Mouse (Mus musculus) MEL (cell line): ENCODE results near the gene Mea1. TPM values are rescaled to one million over a fixed set of nuclear protein-coding genes. Genes with fewer than 3 reads are reported as not detected.

Experiments used
- DNase-seq: peaks from one replicate; pipeline ENCODE4 v3.0.0; 2011; ENCODE audit warnings: low read depth, low spot score
- H3K27ac ChIP-seq: 2 replicates; pipeline ENCODE4 v1.5.1; 2012; ENCODE audit warnings: low read depth, mild to moderate bottlenecking, control low read depth, low read length, moderate library complexity; ENCODE audit not compliant: control insufficient read depth
- H3K27me3 ChIP-seq, 2 experiments: fragments of 150-350 bp in 1 of 2; sonication (generic) in 1 of 2; 2 replicates each; pipeline ENCODE4 v1.6.1; 2012; ENCODE audit warnings: low read length in 2 of 2, mild to moderate bottlenecking in 2 of 2, improper control_type of control experiment in 1 of 2, moderate library complexity in 1 of 2; ENCODE audit not compliant: insufficient read depth in 2 of 2, control insufficient read depth in 1 of 2
- H3K36me3 ChIP-seq, 2 experiments: 2 replicates each; pipeline ENCODE4 v1.6.1; 2012 to 2014; ENCODE audit warnings: low read length in 2 of 2, improper control_type of control experiment in 1 of 2, inconsistent platforms in 1 of 2, mild to moderate bottlenecking in 1 of 2; ENCODE audit not compliant: insufficient read depth in 2 of 2, control insufficient read depth in 1 of 2
- H3K4me1 ChIP-seq, 2 experiments: fragments of 150-350 bp in 1 of 2; sonication (generic) in 1 of 2; 2 replicates each; pipeline ENCODE4 v1.6.1; 2012; ENCODE audit warnings: low read length in 2 of 2, improper control_type of control experiment in 1 of 2, mild to moderate bottlenecking in 1 of 2; ENCODE audit not compliant: insufficient read depth in 2 of 2, control insufficient read depth in 1 of 2
- H3K4me3 ChIP-seq, 2 experiments: fragments of 150-350 bp in 1 of 2; sonication (generic) in 1 of 2; 2 replicates each; pipeline ENCODE4 v1.5.1; 2012; ENCODE audit warnings: low read depth in 2 of 2, low read length in 2 of 2, mild to moderate bottlenecking in 2 of 2, moderate library complexity in 2 of 2, control low read depth in 1 of 2, improper control_type of control experiment in 1 of 2; ENCODE audit not compliant: control insufficient read depth in 1 of 2, insufficient read depth in 1 of 2
- H3K79me2 ChIP-seq: 2 replicates; pipeline ENCODE4 v1.6.1; 2012; ENCODE audit warnings: mild to moderate bottlenecking, low read length, moderate library complexity; ENCODE audit not compliant: control insufficient read depth, poor library complexity, insufficient read depth
- H3K9ac ChIP-seq: 2 replicates; pipeline ENCODE4 v1.6.1; 2012; ENCODE audit warnings: low read depth, mild to moderate bottlenecking, control low read depth, low read length, moderate library complexity; ENCODE audit not compliant: control insufficient read depth, poor library complexity, severe bottlenecking
- H3K9me3 ChIP-seq: fragments of 150-350 bp; sonication (generic); replicated peaks from 2 replicates; pipeline ENCODE4 v1.6.1; 2012; ENCODE audit warnings: mild to moderate bottlenecking, low read length, improper control_type of control experiment, moderate library complexity; ENCODE audit not compliant: insufficient read depth
- CHD2 ChIP-seq: IDR thresholded peaks from 2 replicates; pipeline ENCODE4 v1.6.1; 2011; ENCODE audit warnings: low read length, improper control_type of control experiment
- E2F4 ChIP-seq: IDR thresholded peaks from 2 replicates; pipeline ENCODE4 v1.6.1; 2011; ENCODE audit warnings: low read depth, low read length, improper control_type of control experiment, borderline replicate concordance
- ELF1 ChIP-seq: IDR thresholded peaks from 2 replicates; pipeline ENCODE4 v1.6.1; 2014; ENCODE audit warnings: low read depth, mild to moderate bottlenecking, inconsistent platforms, low read length, improper control_type of control experiment, moderate library complexity
- EP300 ChIP-seq, 2 experiments: IDR thresholded peaks; 2 replicates each; pipeline ENCODE4 v1.6.1; 2011; ENCODE audit warnings: improper control_type of control experiment in 2 of 2, low read length in 2 of 2, low read depth in 1 of 2, mild to moderate bottlenecking in 1 of 2
- MAFK ChIP-seq: IDR thresholded peaks from 2 replicates; pipeline ENCODE4 v1.6.1; 2011; ENCODE audit warnings: low read depth, mild to moderate bottlenecking, low read length, improper control_type of control experiment, borderline replicate concordance
- MAZ ChIP-seq: IDR thresholded peaks from 2 replicates; pipeline ENCODE4 v1.6.1; 2012; ENCODE audit warnings: low read depth, mild to moderate bottlenecking, inconsistent platforms, low read length, improper control_type of control experiment
- NELFE ChIP-seq: IDR thresholded peaks from 2 replicates; pipeline ENCODE4 v1.6.1; 2011; ENCODE audit warnings: low read depth, low read length, improper control_type of control experiment
- POLR2A ChIP-seq, 2 experiments: IDR thresholded peaks; 2 replicates each; pipeline ENCODE4 v1.6.1; 2011 to 2012; ENCODE audit warnings: low read length in 2 of 2, mild to moderate bottlenecking in 2 of 2, control low read depth in 1 of 2, improper control_type of control experiment in 1 of 2, low read depth in 1 of 2, moderate library complexity in 1 of 2; ENCODE audit not compliant: control insufficient read depth in 1 of 2, insufficient read depth in 1 of 2, poor library complexity in 1 of 2
- POLR2AphosphoS2 ChIP-seq: IDR thresholded peaks from 2 replicates; pipeline ENCODE4 v1.6.1; 2011; ENCODE audit warnings: low read length, improper control_type of control experiment
- SIN3A ChIP-seq: IDR thresholded peaks from 2 replicates; pipeline ENCODE4 v1.6.1; 2012; ENCODE audit warnings: low read length, improper control_type of control experiment, inconsistent platforms
- TBP ChIP-seq: IDR thresholded peaks from 2 replicates; pipeline ENCODE4 v1.8.0; 2011; ENCODE audit warnings: low read depth, low read length, improper control_type of control experiment
- TCF12 ChIP-seq: IDR thresholded peaks from 2 replicates; pipeline ENCODE4 v1.6.1; 2014; ENCODE audit warnings: low read depth, mild to moderate bottlenecking, inconsistent platforms, low read length, improper control_type of control experiment, moderate library complexity
- UBTF ChIP-seq: IDR thresholded peaks from 2 replicates; pipeline ENCODE4 v1.6.1; 2012; ENCODE audit warnings: low read depth, mild to moderate bottlenecking, inconsistent platforms, low read length, improper control_type of control experiment, moderate library complexity, borderline replicate concordance; ENCODE audit not compliant: insufficient read depth
- USF1 ChIP-seq: IDR thresholded peaks from 2 replicates; pipeline ENCODE4 v1.6.1; 2014; ENCODE audit warnings: low read depth, mild to moderate bottlenecking, inconsistent platforms, low read length, improper control_type of control experiment, moderate library complexity
- USF2 ChIP-seq, 2 experiments: IDR thresholded peaks; 2 replicates each; pipeline ENCODE4 v1.6.1; 2011 to 2012; ENCODE audit warnings: improper control_type of control experiment in 2 of 2, low read length in 2 of 2, borderline replicate concordance in 1 of 2, inconsistent platforms in 1 of 2, low read depth in 1 of 2, mild to moderate bottlenecking in 1 of 2; ENCODE audit not compliant: insufficient read depth in 1 of 2
- ZMIZ1 ChIP-seq: IDR thresholded peaks from 2 replicates; pipeline ENCODE4 v1.6.1; 2012; ENCODE audit warnings: low read depth, mild to moderate bottlenecking, inconsistent platforms, low read length, improper control_type of control experiment, moderate library complexity
- ZNF384 ChIP-seq: IDR thresholded peaks from 2 replicates; pipeline ENCODE4 v1.6.1; 2012; ENCODE audit warnings: low read depth, mild to moderate bottlenecking, inconsistent platforms, low read length, improper control_type of control experiment
- polyA plus RNA-seq, 2 experiments: library from polyadenylated mRNA; stranded (reverse) in 1 of 2; unstranded in 1 of 2; fragments of >175 nt in 1 of 2; fragments of >200 nt in 1 of 2; gene quantifications; 2 replicates each; pipeline versions ENCODE4 v1.2.1 to v1.2.4; 2012; ENCODE audit warnings: low replicate concordance in 2 of 2, low read depth in 1 of 2; ENCODE audit not compliant: insufficient read length in 2 of 2, insufficient read depth in 1 of 2, missing spikeins in 1 of 2
- total RNA-seq: library from RNA; depleted of rRNA; stranded (reverse); fragments of 300-350 nt; gene quantifications from 2 replicates; pipeline ENCODE4 v1.2.3, GENCODE M21; 2012; rRNA removed

The Mea1 gene
- total and polyA plus RNA-seq, 3 experiments: 84.0 to 124 TPM; not detected in 1

DNA sequence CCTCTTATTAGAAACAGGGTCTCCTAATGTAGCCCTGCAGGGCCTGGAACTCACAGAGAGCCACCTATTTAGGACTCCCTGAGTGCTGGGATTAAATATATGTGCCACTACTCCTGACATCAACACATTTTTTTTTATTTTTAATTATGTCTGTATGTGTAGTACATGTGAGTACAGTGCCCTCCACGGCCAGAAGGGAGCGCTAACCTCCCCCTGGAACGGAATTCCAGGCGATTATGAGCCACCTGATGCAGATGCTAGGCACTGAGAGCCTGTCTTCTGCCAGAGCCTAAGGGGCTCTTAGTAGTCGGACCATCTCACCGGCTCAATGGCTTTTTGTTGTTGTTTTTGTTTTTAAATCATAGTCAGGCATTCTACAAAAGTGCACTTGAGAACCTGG lies 49.4 kb downstream of the Mea1 start (continued):
- no peak for TF ChIP-seq EP300 (IDR thresholded peaks at IDR 0.05; ENCODE audit: low read depth in 1 of 2, low read length in 2 of 2)
- no peak for TF ChIP-seq USF1
- TF ChIP-seq NELFE: no peak
- no peak for TF ChIP-seq UBTF
- TF ChIP-seq MAZ: no peak

- Histone ChIP-seq H3K4me3 (no peak overlapping the region), H3K27me3 (no peaks in the 10 kb centered on the region), H3K9me3 (no peaks in the 10 kb centered on the region), H3K36me3 (no peaks in the 10 kb centered on the region), H3K27ac (no peak overlapping the region), H3K79me2 (no peaks in the 10 kb centered on the region), H3K9ac (no peak overlapping the region), H3K4me1 (no peaks in the 10 kb centered on the region)
- TF ChIP-seq UBTF (no peak), E2F4 (no peak), USF1 (no peak), ELF1 (no peak), POLR2A (IDR thresholded peaks at IDR 0.05; ENCODE audit: control insufficient read depth in 1 of 2, insufficient read depth in 1 of 2, low read depth in 1 of 2, low read length in 2 of 2, poor library complexity in 1 of 2) (no peak), ZMIZ1 (no peak), MAFK (no peak), USF2 (IDR thresholded peaks at IDR 0.05; ENCODE audit: borderline replicate concordance in 1 of 2, insufficient read depth in 1 of 2, low read depth in 1 of 2, low read length in 2 of 2) (no peak)
- DNase-seq: no peak
Measured at GRCm38 (mm10) chr17:46728496-46728895, 49.9 kb downstream of the Mea1 start.

DNA sequence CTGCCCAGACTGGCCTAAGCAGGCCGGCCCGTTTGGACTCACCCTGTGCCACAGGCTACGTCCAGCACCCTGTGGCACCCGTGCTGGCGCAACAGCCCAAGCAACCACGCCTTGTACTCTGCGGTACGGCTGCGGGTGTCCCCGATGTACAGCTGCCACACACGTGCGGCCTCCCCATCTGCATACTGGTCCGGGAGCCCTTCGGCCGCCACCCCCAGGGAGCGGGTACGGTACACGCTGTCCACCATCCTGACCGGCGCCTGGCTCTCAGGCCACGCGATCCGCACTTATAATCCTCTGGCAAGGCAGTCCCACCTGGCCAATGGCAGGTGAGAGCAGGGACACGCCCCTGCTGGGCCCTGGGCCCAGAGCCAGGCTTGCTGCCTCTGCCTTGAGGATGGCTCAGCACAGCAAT lies 50.3 kb downstream of the Mea1 start, which contains the start of gene Gnmt:
TSS of gene Gnmt (minus strand) at position 265 of the 415 bp plus-strand sequence.
- Histone ChIP-seq H3K27ac (no peak within 1 kb of the TSS), H3K79me2 (no peaks in the 10 kb centered on the region), H3K27me3 (no peaks in the 10 kb centered on the region), H3K36me3 (no peaks in the 10 kb centered on the region), H3K4me1 (no peaks in the 10 kb centered on the region), H3K9ac (no peak within 1 kb of the TSS), H3K4me3 (no peak within 1 kb of the TSS), H3K9me3 (no peaks in the 10 kb centered on the region)
- DNase-seq: no peak
- no peak for TF ChIP-seq ZNF384
- 0 out of 4 replicates have a peak, but pooled peaks of 1 of the 2 experiments have one; percentile 23 for TF ChIP-seq POLR2A (IDR thresholded peaks at IDR 0.05; ENCODE audit: control insufficient read depth in 1 of 2, insufficient read depth in 1 of 2, low read depth in 1 of 2, low read length in 2 of 2, poor library complexity in 1 of 2)
- no peak for TF ChIP-seq POLR2AphosphoS2
- no peak for TF ChIP-seq TBP
- no peak for TF ChIP-seq SIN3A
- TF ChIP-seq MAZ: no peak
- TF ChIP-seq CHD2: no peak
- no peak for TF ChIP-seq TCF12

Other genes with a start within 250 kb of the Mea1 start
- gene Crip3, start 249.9 kb upstream of the Mea1 start, total RNA-seq: not detected in 2 replicates
- gene Crip3, start 249.9 kb upstream of the Mea1 start, polyA plus RNA-seq: not detected
- not detected in 2 replicates for gene Slc22a7, start 240.3 kb upstream of the Mea1 start, total RNA-seq
- gene Slc22a7, start 240.3 kb upstream of the Mea1 start, polyA plus RNA-seq: not detected
- gene Ttbk1, start 191.1 kb upstream of the Mea1 start, total RNA-seq: not detected in 2 replicates
- under 1 TPM in 1 of 2 experiments, not detected in 1; 0.08 TPM for gene Ttbk1, start 191.1 kb upstream of the Mea1 start, polyA plus RNA-seq
- 37.2 and 40.8 TPM in 2 replicates for gene Dnph1, start 182.1 kb upstream of the Mea1 start, total RNA-seq
- gene Dnph1, start 182.1 kb upstream of the Mea1 start, polyA plus RNA-seq: 10 to 100 TPM in 1 of 2 experiments, not detected in 1; 86.5 TPM
- gene Cul9, start 132.4 kb upstream of the Mea1 start, total RNA-seq: 3.6 TPM in 2 replicates
- 10 to 100 TPM in 1 of 2 experiments, not detected in 1; 10.7 TPM for gene Cul9, start 132.4 kb upstream of the Mea1 start, polyA plus RNA-seq
- 38.9 and 43.9 TPM in 2 replicates for gene Srf, start 122.6 kb upstream of the Mea1 start, total RNA-seq
- 100 to 1,000 TPM in 1 of 2 experiments, not detected in 1; 114 TPM for gene Srf, start 122.6 kb upstream of the Mea1 start, polyA plus RNA-seq
- gene Ptk7, start 49.3 kb upstream of the Mea1 start, total RNA-seq: 0.04 and 0.39 TPM in 2 replicates
- under 1 TPM in 1 of 2 experiments, not detected in 1; 0.10 TPM for gene Ptk7, start 49.3 kb upstream of the Mea1 start, polyA plus RNA-seq
- gene Klc4, start 32.8 kb upstream of the Mea1 start, total RNA-seq: 4.6 and 5.4 TPM in 2 replicates
- gene Klc4, start 32.8 kb upstream of the Mea1 start, polyA plus RNA-seq: 1 to 10 TPM in 1 of 2 experiments, not detected in 1; 9.5 TPM
- gene Mrpl2, start 32.6 kb upstream of the Mea1 start, total RNA-seq: 224 and 237 TPM in 2 replicates
- gene Mrpl2, start 32.6 kb upstream of the Mea1 start, polyA plus RNA-seq: 100 to 1,000 TPM in 1 of 2 experiments, not detected in 1; 207 TPM
- 32.6 and 35.1 TPM in 2 replicates for gene Cul7, start 28.5 kb upstream of the Mea1 start, total RNA-seq
- gene Cul7, start 28.5 kb upstream of the Mea1 start, polyA plus RNA-seq: 10 to 100 TPM; 35.8 to 45.8 TPM
- 43.6 and 55.3 TPM in 2 replicates for gene Rrp36, start 4.4 kb upstream of the Mea1 start, total RNA-seq
- 10 to 100 TPM in 1 of 2 experiments, not detected in 1; 51.2 TPM for gene Rrp36, start 4.4 kb upstream of the Mea1 start, polyA plus RNA-seq
- gene Klhdc3, start 2.1 kb downstream of the Mea1 start, total RNA-seq: 93.6 and 95.0 TPM in 2 replicates
- gene Klhdc3, start 2.1 kb downstream of the Mea1 start, polyA plus RNA-seq: 100 to 1,000 TPM in 1 of 2 experiments, not detected in 1; 203 TPM
- gene Ppp2r5d, start 26.3 kb downstream of the Mea1 start, total RNA-seq: 45.1 and 47.6 TPM in 2 replicates
- 10 to 100 TPM; 80.4 to 82.9 TPM for gene Ppp2r5d, start 26.3 kb downstream of the Mea1 start, polyA plus RNA-seq
- gene Pex6, start 32.7 kb downstream of the Mea1 start, total RNA-seq: 17.7 and 23.0 TPM in 2 replicates
- 10 to 100 TPM in 1 of 2 experiments, not detected in 1; 31.2 TPM for gene Pex6, start 32.7 kb downstream of the Mea1 start, polyA plus RNA-seq
- 0.23 and 0.62 TPM in 2 replicates for gene Gnmt, start 50.4 kb downstream of the Mea1 start, total RNA-seq
- 1 to 10 TPM in 1 of 2 experiments, not detected in 1; 1.6 TPM for gene Gnmt, start 50.4 kb downstream of the Mea1 start, polyA plus RNA-seq
- 48.7 and 61.4 TPM in 2 replicates for gene Cnpy3, start 73.4 kb downstream of the Mea1 start, total RNA-seq
- 10 to 100 TPM in 1 of 2 experiments, not detected in 1; 90.2 TPM for gene Cnpy3, start 73.4 kb downstream of the Mea1 start, polyA plus RNA-seq
- 1.7 and 2.0 TPM in 2 replicates for gene Ptcra, start 84.9 kb downstream of the Mea1 start, total RNA-seq
- 1 to 10 TPM in 1 of 2 experiments, not detected in 1; 1.8 TPM for gene Ptcra, start 84.9 kb downstream of the Mea1 start, polyA plus RNA-seq
- gene 2310039H08Rik, start 93.8 kb downstream of the Mea1 start, total RNA-seq: 41.3 and 42.2 TPM in 2 replicates
- 10 to 100 TPM in 1 of 2 experiments, not detected in 1; 53.2 TPM for gene 2310039H08Rik, start 93.8 kb downstream of the Mea1 start, polyA plus RNA-seq
- 152 and 166 TPM in 2 replicates for gene Rpl7l1, start 103.9 kb downstream of the Mea1 start, total RNA-seq
- 100 to 1,000 TPM; 174 to 342 TPM for gene Rpl7l1, start 103.9 kb downstream of the Mea1 start, polyA plus RNA-seq
- gene Bicral, start 179.7 kb downstream of the Mea1 start, total RNA-seq: 3.7 and 5.8 TPM in 2 replicates
- gene Bicral, start 179.7 kb downstream of the Mea1 start, polyA plus RNA-seq: 1 to 10 TPM in 1 of 2 experiments, not detected in 1; 6.9 TPM
- gene Tbcc, start 211.9 kb downstream of the Mea1 start, total RNA-seq: 23.6 and 31.8 TPM in 2 replicates
- 10 to 100 TPM in 1 of 2 experiments, not detected in 1; 19.3 TPM for gene Tbcc, start 211.9 kb downstream of the Mea1 start, polyA plus RNA-seq
- gene Prph2, start 231.7 kb downstream of the Mea1 start, total RNA-seq: not detected in 2 replicates
- gene Prph2, start 231.7 kb downstream of the Mea1 start, polyA plus RNA-seq: not detected